Mouse (Mus musculus): Measurements from ENCODE around the gene Mdk. TPM values are rescaled to one million over a fixed set of nuclear protein-coding genes. Genes with fewer than 3 reads are reported as not detected.

The Mdk gene
- polyA plus RNA-seq, 1 experiment from 2014 or later, result 1,097 TPM

GRCm38 (mm10) chr2:91973416-91974135, 41.5 kb upstream of the Mdk start:
- Histone ChIP-seq H3K9ac (no peak overlapping the region), H3K9me3 (ENCODE audit: low read depth, low read length) (no peaks in the 10 kb centered on the region), H3K4me2 (no peak overlapping the region), H3K4me1 (ENCODE audit: insufficient read depth) (peaks cover 25% of the 10 kb centered on the region), H3K27me3 (ENCODE audit: insufficient read depth, low read length) (peaks cover 37% of the 10 kb centered on the region), H3K36me3 (ENCODE audit: insufficient read depth) (no peaks in the 10 kb centered on the region), H3K27ac (ENCODE audit: low read depth) (no peak overlapping the region), H3K4me3 (ENCODE audit: low read depth, low read length) (no peak overlapping the region)
- TF ChIP-seq CTCF (IDR thresholded peaks at IDR 0.05; ENCODE audit: low read depth), result no peak
- 47% methylated on average over 7 of the region's 7 CpGs for WGBS
- DNase-seq (no peak), ATAC-seq (ENCODE audit: insufficient read depth) (no peak)

- 19% methylated on average over 13 of the region's 13 CpGs for WGBS
- ATAC-seq (ENCODE audit: insufficient read depth) (peak; percentile 58), DNase-seq (peak; percentile 70)
- Histone ChIP-seq H3K4me1 (ENCODE audit: insufficient read depth) (peaks cover 19% of the 10 kb centered on the region), H3K9ac (no peak overlapping the region), H3K27me3 (ENCODE audit: insufficient read depth, low read length) (peaks cover 32% of the 10 kb centered on the region), H3K9me3 (ENCODE audit: low read depth, low read length) (no peaks in the 10 kb centered on the region), H3K36me3 (ENCODE audit: insufficient read depth) (no peaks in the 10 kb centered on the region), H3K4me3 (ENCODE audit: low read depth, low read length) (no peak overlapping the region), H3K4me2 (peak overlapping the region; percentile 42), H3K27ac (ENCODE audit: low read depth) (peak overlapping the region; percentile 90)
- TF ChIP-seq CTCF (IDR thresholded peaks at IDR 0.05; ENCODE audit: low read depth), result no peak
These were observed 40.0 kb upstream of the Mdk start for GRCm38 (mm10) chr2:91972121-91972566.

- peak overlapping the region; percentile 42 for H3K4me2 ChIP-seq
- H3K9me3 ChIP-seq (ENCODE audit: low read depth, low read length), result no peaks in the 10 kb centered on the region
- H3K9ac ChIP-seq, result peak overlapping the region; percentile 14; the same call in 1 of the 2 replicates
- no peak overlapping the region for H3K4me3 ChIP-seq (ENCODE audit: low read depth, low read length)
- peak; percentile 45 for ATAC-seq (ENCODE audit: insufficient read depth)
- H3K27ac ChIP-seq (ENCODE audit: low read depth), result peak overlapping the region; percentile 90
- H3K4me1 ChIP-seq (ENCODE audit: insufficient read depth), result peaks cover 19% of the 10 kb centered on the region
- H3K36me3 ChIP-seq (ENCODE audit: insufficient read depth), result no peaks in the 10 kb centered on the region
- 19% methylated on average over 21 of the region's 21 CpGs for WGBS
- no peak for TF ChIP-seq CTCF (IDR thresholded peaks at IDR 0.05; ENCODE audit: low read depth)
- H3K27me3 ChIP-seq (ENCODE audit: insufficient read depth, low read length), result peaks cover 25% of the 10 kb centered on the region
- DNase-seq, result peak; percentile 53
These were observed 39.4 kb upstream of the Mdk start for GRCm38 (mm10) chr2:91971231-91972097.

GRCm38 (mm10) chr2:91967962-91968361, 35.9 kb upstream of the Mdk start:
- Histone ChIP-seq H3K9me3 (ENCODE audit: low read depth, low read length) (no peaks in the 10 kb centered on the region), H3K9ac (peak overlapping the region; percentile 32), H3K27ac (ENCODE audit: low read depth) (peak overlapping the region; percentile 82), H3K4me2 (no peak overlapping the region), H3K27me3 (ENCODE audit: insufficient read depth, low read length) (no peaks in the 10 kb centered on the region), H3K36me3 (ENCODE audit: insufficient read depth) (no peaks in the 10 kb centered on the region), H3K4me3 (ENCODE audit: low read depth, low read length) (no peak overlapping the region), H3K4me1 (ENCODE audit: insufficient read depth) (peaks cover 15% of the 10 kb centered on the region)
- peak; percentile 71 for DNase-seq
- no peak for ATAC-seq (ENCODE audit: insufficient read depth)
- no peak for TF ChIP-seq CTCF (IDR thresholded peaks at IDR 0.05; ENCODE audit: low read depth)
- WGBS, result 42% methylated on average over 11 of the region's 11 CpGs

DNA sequence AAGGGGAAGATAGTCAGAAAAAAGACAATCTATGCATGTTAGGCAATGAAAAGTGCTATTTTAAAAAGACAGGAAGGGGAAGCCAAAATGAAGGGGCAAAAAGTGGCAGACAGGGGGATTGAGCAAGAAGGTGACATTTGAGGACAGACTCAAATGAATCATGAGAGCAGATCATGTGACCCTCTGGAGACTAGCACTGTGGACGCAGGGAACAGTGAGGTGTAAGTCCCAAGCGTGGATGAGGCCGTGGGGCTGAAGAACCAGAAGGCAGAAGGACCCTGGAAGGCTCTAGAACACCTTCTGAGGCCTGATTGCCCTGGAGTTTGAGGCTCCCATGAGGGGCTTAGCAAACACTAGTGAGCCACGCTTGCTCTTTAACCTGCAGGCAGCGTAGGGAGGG, 34.3 kb upstream of the Mdk start:
- DNase-seq (no peak), ATAC-seq (ENCODE audit: insufficient read depth) (no peak)
- Histone ChIP-seq H3K9ac (no peak overlapping the region), H3K27me3 (ENCODE audit: insufficient read depth, low read length) (no peaks in the 10 kb centered on the region), H3K4me3 (ENCODE audit: low read depth, low read length) (no peak overlapping the region), H3K9me3 (ENCODE audit: low read depth, low read length) (no peaks in the 10 kb centered on the region), H3K4me1 (ENCODE audit: insufficient read depth) (peaks cover 15% of the 10 kb centered on the region), H3K27ac (ENCODE audit: low read depth) (no peak overlapping the region), H3K36me3 (ENCODE audit: insufficient read depth) (no peaks in the 10 kb centered on the region), H3K4me2 (no peak overlapping the region)
- WGBS, result 77% methylated on average over 5 of the region's 5 CpGs
- TF ChIP-seq CTCF (IDR thresholded peaks at IDR 0.05; ENCODE audit: low read depth), result no peak

- DNase-seq, result peak; percentile 73
- Histone ChIP-seq H3K4me1 (ENCODE audit: insufficient read depth) (peaks cover 9% of the 10 kb centered on the region), H3K27me3 (ENCODE audit: insufficient read depth, low read length) (no peaks in the 10 kb centered on the region), H3K4me2 (peak overlapping the region; percentile 95), H3K9ac (peak overlapping the region; percentile 48), H3K27ac (ENCODE audit: low read depth) (peak overlapping the region; percentile 51; the same call in 1 of the 2 replicates), H3K4me3 (ENCODE audit: low read depth, low read length) (peak overlapping the region; percentile 87), H3K36me3 (ENCODE audit: insufficient read depth) (no peaks in the 10 kb centered on the region), H3K9me3 (ENCODE audit: low read depth, low read length) (no peaks in the 10 kb centered on the region)
- TF ChIP-seq CTCF (IDR thresholded peaks at IDR 0.05; ENCODE audit: low read depth), result no peak
- WGBS, result 10% methylated on average over 20 of the region's 20 CpGs
- ATAC-seq (ENCODE audit: insufficient read depth), result peak; percentile 6; the same call in 1 of the 2 replicates
These were observed 33.3 kb upstream of the Mdk start for GRCm38 (mm10) chr2:91965417-91965816.
